Mouse (Mus musculus) forebrain, embryonic 16.5 days (tissue): ENCODE results near the gene Pex5l. TPM values are rescaled to one million over a fixed set of nuclear protein-coding genes. Genes with fewer than 3 reads are reported as not detected.

ENCODE experiments used
- ATAC-seq: fragments of 200-750 bp; cut with Nextera tagmentation; 2 replicates; pipeline ENCODE4 v1.8.0; 2017; ENCODE audit warnings: mild to moderate bottlenecking, moderate library complexity
- H3K27ac ChIP-seq: fragments of 300-500 bp; sonication (generic); 2 replicates; pipeline ENCODE4 v1.5.1; 2014; ENCODE audit warnings: low read length, control low read depth
- H3K27me3 ChIP-seq: fragments of 300-500 bp; sonication (generic); replicated peaks from 2 replicates; pipeline ENCODE4 v1.6.1; 2014; ENCODE audit warnings: low read length; ENCODE audit not compliant: control insufficient read depth, insufficient read depth
- H3K36me3 ChIP-seq: fragments of 300-500 bp; sonication (generic); 2 replicates; pipeline ENCODE4 v1.6.1; 2014; ENCODE audit not compliant: control insufficient read depth, insufficient read depth
- H3K4me1 ChIP-seq: fragments of 300-500 bp; sonication (generic); replicated peaks from 2 replicates; pipeline ENCODE4 v1.6.1; 2014; ENCODE audit warnings: low read length; ENCODE audit not compliant: control insufficient read depth, insufficient read depth
- H3K4me2 ChIP-seq: fragments of 300-500 bp; sonication (generic); 2 replicates; pipeline ENCODE4 v1.6.1; 2014; ENCODE audit warnings: mild to moderate bottlenecking, low read length, control low read depth
- H3K4me3 ChIP-seq: fragments of 300-500 bp; sonication (generic); replicated peaks from 2 replicates; pipeline ENCODE4 v1.5.1; 2014; ENCODE audit warnings: mild to moderate bottlenecking, low read length, control low read depth
- H3K9ac ChIP-seq: fragments of 300-500 bp; sonication (generic); replicated peaks from 2 replicates; pipeline ENCODE4 v1.6.1; 2014; ENCODE audit warnings: low read depth, low read length, control low read depth
- H3K9me3 ChIP-seq: fragments of 300-500 bp; sonication (generic); 2 replicates; pipeline ENCODE4 v1.6.1; 2016; ENCODE audit warnings: low read length; ENCODE audit not compliant: control insufficient read depth
- WGBS: fragments of 180-500 bp; shearing (Covaris S2); extraction: QIAGEN DNeasy Blood & Tissue Kit; methylation state at CpG from one replicate; pipeline ENCODE4 v1.1.7; 2014; 5-methylcytosine and 5-hydroxymethylcytosine counted together
- polyA plus RNA-seq: library from polyadenylated mRNA; unstranded; fragments of >200 nt; fragmentation: Nextera tagmentation; extraction: Ambion mirVana; gene quantifications from 2 replicates; pipeline ENCODE4 v1.2.1, GENCODE M21; 2015

Gene Pex5l
- polyA plus RNA-seq, 1 experiment from 2014 or later = 1.9 TPM

DNA sequence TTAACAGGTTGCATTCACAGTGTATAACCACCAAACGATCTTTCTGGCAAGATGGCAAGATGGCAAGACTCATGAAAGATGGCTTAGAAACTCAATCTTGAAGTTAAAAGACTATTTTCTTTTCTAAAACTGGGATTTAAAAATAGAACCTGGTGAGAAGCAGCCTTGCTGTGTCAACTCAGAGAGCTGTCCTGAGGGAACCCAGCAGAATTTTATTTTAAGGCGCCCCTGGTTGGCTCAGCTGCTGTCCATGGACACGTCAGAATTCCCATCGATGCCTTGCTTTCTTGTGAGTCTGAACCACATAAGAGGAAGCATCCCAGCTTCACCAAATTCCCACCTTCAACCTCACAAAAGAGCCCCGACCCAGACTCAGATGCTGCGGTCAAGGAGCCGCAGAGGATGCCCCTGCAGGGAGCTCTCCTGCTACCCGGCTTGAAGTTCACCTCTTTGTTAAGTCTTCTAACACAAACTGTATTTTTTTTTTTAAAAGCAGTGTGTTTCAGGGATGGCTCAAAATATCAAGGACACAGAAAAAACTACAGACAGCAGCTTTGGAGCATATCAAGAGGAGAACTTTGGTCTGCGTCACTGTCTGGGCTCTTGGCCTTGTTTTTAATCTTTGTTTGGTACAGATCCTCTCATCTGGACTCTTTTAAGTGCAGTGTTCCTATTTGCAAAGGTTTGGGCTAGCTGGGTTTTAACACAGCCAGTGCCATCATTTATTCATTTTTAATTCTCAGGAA, 44.3 kb downstream of the Pex5l start:
- Histone ChIP-seq H3K27ac (no peak overlapping the region), H3K4me2 (no peak overlapping the region), H3K4me3 (no peak overlapping the region), H3K27me3 (no peaks in the 10 kb centered on the region), H3K9me3 (no peaks in the 10 kb centered on the region), H3K9ac (no peak overlapping the region), H3K36me3 (no peaks in the 10 kb centered on the region), H3K4me1 (no peaks in the 10 kb centered on the region; the same call in 1 of the 2 replicates)
- WGBS = 71% methylated on average over 9 of the region's 9 CpGs
- no peak for ATAC-seq

DNA sequence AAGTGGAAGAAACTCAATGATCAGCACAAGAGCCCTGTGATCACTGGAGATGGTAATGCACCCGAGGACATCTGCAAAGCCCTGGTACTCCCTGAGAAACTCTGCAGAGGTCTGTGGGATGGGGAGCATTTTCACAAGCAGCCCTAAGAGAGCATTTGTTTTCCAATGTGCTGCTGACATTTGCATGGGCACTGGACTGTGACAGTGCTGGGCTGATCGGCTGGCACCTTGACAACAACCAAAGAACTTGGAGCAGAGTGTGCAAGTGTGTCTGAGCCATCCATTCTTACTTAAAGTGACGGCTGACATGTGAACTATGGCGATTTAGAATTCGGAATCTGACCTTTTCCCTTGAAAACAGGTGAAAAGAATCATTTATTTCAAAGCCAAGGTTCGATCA, 49.4 kb downstream of the Pex5l start:
- Histone ChIP-seq H3K4me1 (peaks cover 7% of the 10 kb centered on the region), H3K27ac (no peak overlapping the region)
- peak; percentile 41; the same call in 1 of the 2 replicates for ATAC-seq

GRCm38 (mm10) chr3:33090001-33090400, 53.0 kb downstream of the Pex5l start:
- ATAC-seq = peak; percentile 92
- Histone ChIP-seq H3K36me3 (no peaks in the 10 kb centered on the region), H3K9ac (0 out of 2 replicates have a peak overlapping the region, but pooled peaks have one; percentile 32), H3K9me3 (no peaks in the 10 kb centered on the region), H3K4me2 (peak overlapping the region; percentile 57), H3K27me3 (no peaks in the 10 kb centered on the region), H3K4me1 (peaks cover 7% of the 10 kb centered on the region), H3K4me3 (peak overlapping the region; percentile 34), H3K27ac (no peak overlapping the region)
- WGBS = 2% methylated on average over 9 of the region's 9 CpGs

More for the DNA sequence above, 49.4 kb downstream of the Pex5l start:
- H3K27me3 ChIP-seq = no peaks in the 10 kb centered on the region
- no peak overlapping the region for H3K9ac ChIP-seq
- no peaks in the 10 kb centered on the region for H3K36me3 ChIP-seq
- H3K9me3 ChIP-seq = no peaks in the 10 kb centered on the region
- H3K4me3 ChIP-seq = no peak overlapping the region
- H3K4me2 ChIP-seq = no peak overlapping the region
- WGBS = 56% methylated on average over 6 of the region's 6 CpGs

GRCm38 (mm10) chr3:33089470-33089869, 53.6 kb downstream of the Pex5l start:
- Histone ChIP-seq H3K27me3 (no peaks in the 10 kb centered on the region), H3K9me3 (no peaks in the 10 kb centered on the region), H3K9ac (no peak overlapping the region), H3K4me3 (no peak overlapping the region), H3K36me3 (no peaks in the 10 kb centered on the region), H3K4me1 (peaks cover 7% of the 10 kb centered on the region), H3K4me2 (peak overlapping the region; percentile 57), H3K27ac (no peak overlapping the region)
- ATAC-seq = peak; percentile 27
- 31% methylated on average over 2 of the region's 2 CpGs for WGBS

DNA sequence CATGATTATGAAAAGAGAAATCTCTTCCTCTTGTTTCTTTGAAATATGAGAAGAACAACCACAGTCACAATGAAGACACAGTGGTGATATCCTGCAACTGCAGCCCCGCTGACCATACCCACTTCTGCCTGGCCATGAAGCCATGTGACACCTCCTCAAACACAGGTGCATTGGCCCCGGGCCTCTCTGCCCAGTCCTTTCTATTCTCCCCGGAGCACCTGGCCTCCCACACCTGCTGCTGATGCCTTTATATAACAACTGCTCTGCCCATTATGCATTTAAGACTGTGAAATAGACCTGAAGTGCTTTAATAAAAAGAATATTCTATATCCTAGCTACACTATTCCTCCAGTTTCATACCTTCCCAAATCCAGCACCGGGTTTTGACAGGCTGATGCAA, 54.8 kb downstream of the Pex5l start:
- no peak overlapping the region for H3K9ac ChIP-seq

GRCm38 (mm10) chr3:33082806-33083338, 60.2 kb downstream of the Pex5l start:
- no peaks in the 10 kb centered on the region for H3K36me3 ChIP-seq
- 23% methylated on average over 8 of the region's 8 CpGs for WGBS

More for the DNA sequence above, 54.8 kb downstream of the Pex5l start:
- no peak for ATAC-seq
- Histone ChIP-seq H3K9me3 (no peaks in the 10 kb centered on the region), H3K4me1 (peaks cover 7% of the 10 kb centered on the region), H3K27me3 (no peaks in the 10 kb centered on the region), H3K27ac (no peak overlapping the region), H3K36me3 (no peaks in the 10 kb centered on the region), H3K4me3 (no peak overlapping the region), H3K4me2 (no peak overlapping the region)
- WGBS = 73% methylated on average over 4 of the region's 4 CpGs

DNA sequence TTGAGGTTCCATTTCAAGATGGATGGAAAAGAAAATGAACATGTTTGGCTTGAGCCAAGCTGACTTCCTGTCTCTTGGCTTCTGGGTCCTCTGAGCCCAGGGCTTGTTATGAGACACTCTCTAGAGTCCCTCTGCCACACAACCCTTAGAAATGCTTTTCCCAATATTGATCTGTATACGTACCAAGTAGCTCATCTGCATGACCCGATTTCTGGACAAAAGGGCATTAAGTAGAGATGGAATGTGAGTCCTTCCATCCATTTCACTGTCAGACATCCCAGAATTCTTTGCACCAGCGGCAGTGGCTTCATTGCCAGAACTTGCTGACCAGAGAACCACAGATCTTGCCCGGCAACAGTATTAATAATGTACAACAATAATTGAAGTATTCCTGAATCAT, 61.3 kb downstream of the Pex5l start:
- no peaks in the 10 kb centered on the region for H3K27me3 ChIP-seq
- H3K9ac ChIP-seq = no peak overlapping the region
- H3K36me3 ChIP-seq = no peaks in the 10 kb centered on the region
- H3K27ac ChIP-seq = no peak overlapping the region
- WGBS = 89% methylated on average over 4 of the region's 4 CpGs
- no peak for ATAC-seq
- no peaks in the 10 kb centered on the region for H3K4me1 ChIP-seq
- no peak overlapping the region for H3K4me3 ChIP-seq
- no peak overlapping the region for H3K4me2 ChIP-seq
- H3K9me3 ChIP-seq = no peaks in the 10 kb centered on the region

More at GRCm38 (mm10) chr3:33082806-33083338, 60.2 kb downstream of the Pex5l start:
- H3K27me3 ChIP-seq = no peaks in the 10 kb centered on the region
- no peak for ATAC-seq
- no peak overlapping the region for H3K4me2 ChIP-seq
- H3K4me3 ChIP-seq = no peak overlapping the region
- no peaks in the 10 kb centered on the region for H3K4me1 ChIP-seq
- H3K27ac ChIP-seq = no peak overlapping the region
- no peak overlapping the region for H3K9ac ChIP-seq
- no peaks in the 10 kb centered on the region for H3K9me3 ChIP-seq

DNA sequence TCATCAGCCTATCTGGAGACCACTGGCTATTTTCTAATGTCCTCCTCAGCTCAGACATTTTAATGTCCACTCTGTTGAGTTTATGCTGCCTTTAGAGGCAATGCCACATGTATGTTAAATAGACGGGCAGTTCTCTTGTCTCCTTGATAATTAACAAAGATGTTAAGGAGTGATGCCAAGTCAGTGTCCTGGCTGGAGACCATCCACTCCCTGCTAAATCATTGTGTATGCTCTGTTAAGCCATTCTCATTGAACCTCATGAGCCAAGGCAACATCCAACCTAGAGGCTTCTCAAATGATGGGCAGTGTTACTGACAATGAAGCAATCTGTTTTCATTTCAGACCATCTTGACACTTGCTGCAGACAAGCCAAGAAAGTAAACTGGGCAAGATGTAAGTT, 63.4 kb downstream of the Pex5l start:
- 76% methylated on average over 1 of the region's 1 CpGs for WGBS
- Histone ChIP-seq H3K4me2 (no peak overlapping the region), H3K4me3 (no peak overlapping the region), H3K27me3 (no peaks in the 10 kb centered on the region), H3K4me1 (0 out of 2 replicates have a peak, but pooled peaks cover 2% of the 10 kb centered on the region), H3K27ac (no peak overlapping the region), H3K36me3 (no peaks in the 10 kb centered on the region), H3K9me3 (no peaks in the 10 kb centered on the region), H3K9ac (no peak overlapping the region)
- ATAC-seq = no peak

GRCm38 (mm10) chr3:33079171-33079570, 63.9 kb downstream of the Pex5l start:
- no peak overlapping the region for H3K4me2 ChIP-seq
- ATAC-seq = no peak
- WGBS = 75% methylated on average over 3 of the region's 3 CpGs
- no peak overlapping the region for H3K4me3 ChIP-seq
- H3K9ac ChIP-seq = no peak overlapping the region
- H3K4me1 ChIP-seq = 0 out of 2 replicates have a peak, but pooled peaks cover 5% of the 10 kb centered on the region
- no peaks in the 10 kb centered on the region for H3K27me3 ChIP-seq
- H3K27ac ChIP-seq = no peak overlapping the region
- no peaks in the 10 kb centered on the region for H3K36me3 ChIP-seq
- no peaks in the 10 kb centered on the region for H3K9me3 ChIP-seq
